Mouse (Mus musculus): ENCODE measurements at regions not wholly inside any gene's neighbourhood (a gene's known extent, or its start where the extent isn't known, plus 50 kb on each side); places are given as distances from the start of the nearest gene placed in this dataset.
A peak's percentile ranks its signal among the peaks of the same experiment; 100 is the strongest.

DNA sequence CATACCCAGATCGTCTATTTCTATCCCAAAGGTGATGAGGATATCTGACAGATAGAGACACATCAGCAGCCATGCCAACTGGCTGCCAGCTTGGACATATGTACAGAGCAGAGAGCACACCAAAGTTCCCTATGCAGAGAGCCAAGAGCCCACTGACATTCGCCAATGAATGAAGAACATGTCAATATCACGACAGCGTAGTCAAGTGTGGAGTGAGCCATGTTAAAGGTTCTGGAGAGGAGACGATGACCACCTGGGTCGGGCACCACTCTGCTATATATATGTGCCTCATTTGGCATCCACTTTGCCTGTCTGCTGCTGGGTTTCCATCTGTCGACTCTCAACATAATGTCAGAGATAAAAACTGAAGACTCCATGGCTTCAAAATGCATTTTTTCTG lies 159.2 kb upstream of the Gbe1 start:
- Histone ChIP-seq H3K9ac (ENCODE audit: low read depth, low read length) (no peak overlapping the region), H3K27ac (ENCODE audit: low read depth, low read length) (no peak overlapping the region), H3K9me3 (ENCODE audit: control insufficient read depth, low read length) (no peaks in the 10 kb centered on the region), H3K4me3 (ENCODE audit: low read length) (no peak overlapping the region), H3K4me1 (ENCODE audit: control insufficient read depth, insufficient read depth, low read length) (no peaks in the 10 kb centered on the region), H3K36me3 (ENCODE audit: control insufficient read depth, insufficient read depth, low read length) (no peaks in the 10 kb centered on the region), H3K4me2 (replicated peaks; ENCODE audit: low read depth, low read length) (no peak overlapping the region), H3K27me3 (ENCODE audit: control insufficient read depth, insufficient read depth, low read length) (no peaks in the 10 kb centered on the region)
- no peak for ATAC-seq (ENCODE audit: low FRiP score, low TSS enrichment)
- 90% methylated on average over 7 of the region's 7 CpGs for WGBS

DNA sequence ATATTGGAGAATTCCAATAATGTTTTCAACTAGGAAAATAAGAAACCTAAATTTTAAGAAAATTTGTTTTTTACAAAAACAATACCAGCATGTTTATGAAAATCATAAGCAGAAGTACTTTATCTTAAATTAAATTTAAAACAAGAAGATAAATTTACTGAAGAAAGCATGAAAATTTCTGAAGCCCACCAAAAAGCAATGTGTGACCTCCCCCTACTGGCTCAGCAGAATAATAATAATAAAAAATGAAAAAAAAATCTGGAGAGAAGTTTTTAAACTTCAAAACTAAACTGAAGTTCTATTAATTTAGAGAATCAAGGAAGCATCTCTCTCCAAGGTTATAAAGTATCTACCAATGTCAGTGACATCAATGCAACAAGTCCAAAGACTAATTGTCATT lies 153.2 kb upstream of the Gbe1 start:
- no peak overlapping the region for H3K4me3 ChIP-seq (ENCODE audit: low read length)
- no peak for ATAC-seq (ENCODE audit: low FRiP score, low TSS enrichment)
- no peaks in the 10 kb centered on the region for H3K4me1 ChIP-seq (ENCODE audit: control insufficient read depth, insufficient read depth, low read length)
- H3K9me3 ChIP-seq (ENCODE audit: control insufficient read depth, low read length) = no peaks in the 10 kb centered on the region
- no peak overlapping the region for H3K4me2 ChIP-seq (replicated peaks; ENCODE audit: low read depth, low read length)
- H3K9ac ChIP-seq (ENCODE audit: low read depth, low read length) = no peak overlapping the region
- no peaks in the 10 kb centered on the region for H3K27me3 ChIP-seq (ENCODE audit: control insufficient read depth, insufficient read depth, low read length)
- no peaks in the 10 kb centered on the region for H3K36me3 ChIP-seq (ENCODE audit: control insufficient read depth, insufficient read depth, low read length)
- H3K27ac ChIP-seq (ENCODE audit: low read depth, low read length) = no peak overlapping the region

DNA sequence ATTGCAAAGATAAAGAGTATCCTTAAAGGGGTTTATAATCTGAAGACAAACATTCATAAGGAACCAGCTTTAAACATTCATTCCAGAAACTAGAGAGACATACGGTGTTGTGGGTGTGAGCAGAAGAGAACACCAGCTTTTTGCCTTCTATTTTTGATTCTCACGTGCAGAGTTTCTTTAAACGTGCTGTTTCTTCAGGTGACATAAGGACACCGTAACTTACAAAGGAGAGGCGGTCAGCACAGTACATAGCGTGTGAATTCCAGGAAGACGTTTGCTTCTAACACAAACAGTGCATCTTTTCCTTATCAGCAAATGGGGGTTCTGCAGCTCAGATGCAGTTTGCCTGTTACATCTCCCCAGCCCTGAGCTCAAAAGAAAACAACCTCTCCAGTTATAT lies 138.6 kb upstream of the Gbe1 start:
- 24% methylated on average over 7 of the region's 7 CpGs for WGBS
- no peaks in the 10 kb centered on the region for H3K9me3 ChIP-seq (ENCODE audit: control insufficient read depth, low read length)

DNA sequence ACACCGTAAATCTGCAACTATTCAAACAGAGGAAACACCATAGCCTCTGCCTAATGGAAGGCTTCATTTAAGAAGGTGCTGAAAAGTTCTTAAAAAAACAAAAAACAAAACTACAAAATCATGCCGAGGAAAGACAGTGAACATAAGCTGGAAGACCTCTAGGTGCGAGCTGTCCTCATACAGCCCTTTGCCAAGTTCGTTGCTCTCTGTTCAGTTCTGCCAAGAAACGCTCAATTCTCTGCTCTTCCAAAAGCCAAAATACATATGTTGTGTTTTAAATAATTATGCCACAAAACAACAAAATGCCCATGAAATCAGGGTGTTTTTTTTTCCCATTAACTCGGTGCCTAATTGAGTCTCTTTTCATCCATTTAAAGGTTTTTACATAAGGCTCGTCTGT lies 134.8 kb upstream of the Gbe1 start:
- Histone ChIP-seq H3K27ac (ENCODE audit: low read depth, low read length) (no peak overlapping the region), H3K36me3 (ENCODE audit: control insufficient read depth, insufficient read depth, low read length) (no peaks in the 10 kb centered on the region), H3K9me3 (ENCODE audit: control insufficient read depth, low read length) (no peaks in the 10 kb centered on the region), H3K4me1 (ENCODE audit: control insufficient read depth, insufficient read depth, low read length) (0 out of 2 replicates have a peak, but pooled peaks cover 3% of the 10 kb centered on the region), H3K27me3 (ENCODE audit: control insufficient read depth, insufficient read depth, low read length) (no peaks in the 10 kb centered on the region), H3K4me3 (ENCODE audit: low read length) (no peak overlapping the region), H3K4me2 (replicated peaks; ENCODE audit: low read depth, low read length) (no peak overlapping the region), H3K9ac (ENCODE audit: low read depth, low read length) (no peak overlapping the region)
- WGBS = 59% methylated on average over 7 of the region's 7 CpGs
- no peak for ATAC-seq (ENCODE audit: low FRiP score, low TSS enrichment)

More for the DNA sequence above, 138.6 kb upstream of the Gbe1 start:
- Histone ChIP-seq H3K27ac (ENCODE audit: low read depth, low read length) (no peak overlapping the region), H3K4me2 (replicated peaks; ENCODE audit: low read depth, low read length) (no peak overlapping the region), H3K36me3 (ENCODE audit: control insufficient read depth, insufficient read depth, low read length) (no peaks in the 10 kb centered on the region), H3K4me3 (ENCODE audit: low read length) (no peak overlapping the region), H3K4me1 (ENCODE audit: control insufficient read depth, insufficient read depth, low read length) (no peaks in the 10 kb centered on the region), H3K9ac (ENCODE audit: low read depth, low read length) (no peak overlapping the region), H3K27me3 (ENCODE audit: control insufficient read depth, insufficient read depth, low read length) (no peaks in the 10 kb centered on the region)
- no peak for ATAC-seq (ENCODE audit: low FRiP score, low TSS enrichment)

DNA sequence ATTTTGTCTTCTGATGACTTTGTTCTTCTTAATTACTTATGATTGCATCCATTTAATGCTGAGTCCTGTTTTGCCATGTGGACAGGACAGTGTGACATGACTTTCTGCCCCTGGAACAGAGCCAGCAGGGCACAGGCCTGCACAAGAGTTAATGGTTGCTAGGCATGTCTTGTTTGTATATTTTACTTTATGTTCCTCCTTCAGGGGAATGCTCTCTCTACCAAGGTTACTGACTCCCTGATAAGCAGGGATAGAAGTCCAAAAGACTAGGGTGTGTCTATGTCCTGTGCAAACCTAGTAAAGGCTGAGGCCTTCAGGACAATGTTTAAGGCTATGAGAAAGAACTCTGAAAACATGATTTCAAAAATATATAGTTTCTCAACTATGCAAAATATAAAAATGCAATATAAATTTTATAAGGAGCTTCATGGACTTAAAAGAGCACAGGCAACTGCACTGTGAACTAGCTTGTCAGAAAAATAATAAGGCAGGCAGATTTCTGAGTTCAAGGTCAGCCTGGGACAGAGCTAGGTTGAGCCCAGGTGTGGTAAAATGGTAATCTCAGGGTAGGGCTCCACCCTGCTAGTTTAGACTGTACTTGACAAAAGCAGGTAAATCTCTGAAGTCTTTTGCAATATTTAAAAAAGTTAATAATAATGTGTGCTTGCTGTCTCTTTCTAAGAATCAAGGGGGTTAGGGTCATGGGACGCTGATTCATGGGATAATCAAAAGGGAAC lies 99.7 kb upstream of the Gbe1 start:
- ATAC-seq (ENCODE audit: low FRiP score, low TSS enrichment) = no peak
- Histone ChIP-seq H3K9ac (ENCODE audit: low read depth, low read length) (no peak overlapping the region), H3K4me1 (ENCODE audit: control insufficient read depth, insufficient read depth, low read length) (no peaks in the 10 kb centered on the region), H3K4me2 (replicated peaks; ENCODE audit: low read depth, low read length) (no peak overlapping the region), H3K9me3 (ENCODE audit: control insufficient read depth, low read length) (0 out of 2 replicates have a peak, but pooled peaks cover 3% of the 10 kb centered on the region), H3K36me3 (ENCODE audit: control insufficient read depth, insufficient read depth, low read length) (no peaks in the 10 kb centered on the region), H3K27me3 (ENCODE audit: control insufficient read depth, insufficient read depth, low read length) (no peaks in the 10 kb centered on the region), H3K4me3 (ENCODE audit: low read length) (no peak overlapping the region), H3K27ac (ENCODE audit: low read depth, low read length) (no peak overlapping the region)
- WGBS = 63% methylated on average over 1 of the region's 1 CpGs

DNA sequence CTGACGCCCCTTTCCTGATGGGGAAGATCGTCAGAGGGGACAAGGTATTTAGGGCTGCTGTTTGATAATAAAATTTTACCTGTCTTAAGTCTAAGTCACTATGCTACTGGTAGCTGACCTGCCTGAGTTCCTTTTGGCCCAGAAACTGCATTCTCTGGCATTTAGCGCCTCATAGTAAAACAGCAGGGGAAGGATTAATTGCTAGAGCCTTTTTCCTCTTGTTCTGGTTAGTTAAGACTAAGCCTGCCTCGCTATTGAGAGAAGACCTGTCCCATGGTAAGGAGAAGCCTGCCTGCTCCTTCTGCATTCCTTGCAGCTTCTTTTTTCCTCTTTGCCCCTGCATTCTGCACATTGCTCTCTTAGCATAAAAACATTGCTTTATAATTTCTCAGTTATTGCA lies 98.9 kb upstream of the Gbe1 start:
- H3K9ac ChIP-seq (ENCODE audit: low read depth, low read length) = no peak overlapping the region
- H3K27me3 ChIP-seq (ENCODE audit: control insufficient read depth, insufficient read depth, low read length) = no peaks in the 10 kb centered on the region
- no peaks in the 10 kb centered on the region for H3K4me1 ChIP-seq (ENCODE audit: control insufficient read depth, insufficient read depth, low read length)
- 0 out of 2 replicates have a peak, but pooled peaks cover 3% of the 10 kb centered on the region for H3K9me3 ChIP-seq (ENCODE audit: control insufficient read depth, low read length)
- H3K4me3 ChIP-seq (ENCODE audit: low read length) = no peak overlapping the region
- ATAC-seq (ENCODE audit: low FRiP score, low TSS enrichment) = no peak
- WGBS = 9% methylated on average over 4 of the region's 4 CpGs
- no peak overlapping the region for H3K27ac ChIP-seq (ENCODE audit: low read depth, low read length)
- H3K4me2 ChIP-seq (replicated peaks; ENCODE audit: low read depth, low read length) = no peak overlapping the region
- no peaks in the 10 kb centered on the region for H3K36me3 ChIP-seq (ENCODE audit: control insufficient read depth, insufficient read depth, low read length)

DNA sequence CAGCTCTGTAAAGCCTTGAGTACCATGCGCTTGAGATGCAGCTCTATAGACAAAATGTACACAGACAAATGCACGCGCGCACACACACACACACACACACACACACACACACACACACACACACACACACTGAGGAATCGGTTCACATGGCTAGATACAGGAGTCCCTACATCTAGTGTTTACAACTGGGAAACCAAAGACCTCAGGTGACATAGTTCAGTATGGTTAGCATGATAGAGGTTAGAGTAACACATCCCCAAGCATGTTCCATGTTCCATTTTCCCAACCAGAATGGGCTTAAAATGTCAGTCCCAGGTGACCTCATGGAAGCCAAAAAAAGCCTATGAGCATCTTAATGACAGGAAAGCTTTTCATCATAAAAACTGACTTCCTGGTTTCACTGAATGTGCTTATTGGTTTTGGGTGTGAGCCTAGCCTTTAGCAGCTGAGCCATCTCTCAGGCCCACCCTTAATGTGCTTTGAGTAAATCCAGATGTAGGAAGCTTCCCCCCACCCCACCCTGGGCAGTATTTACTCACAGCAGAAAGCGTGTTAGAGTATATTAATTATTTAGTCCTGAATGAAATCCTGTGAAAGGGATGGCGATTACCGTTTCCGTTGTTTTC lies 86.0 kb upstream of the Gbe1 start:
- no peak overlapping the region for H3K27ac ChIP-seq (ENCODE audit: low read depth, low read length)
- no peaks in the 10 kb centered on the region for H3K9me3 ChIP-seq (ENCODE audit: control insufficient read depth, low read length)

DNA sequence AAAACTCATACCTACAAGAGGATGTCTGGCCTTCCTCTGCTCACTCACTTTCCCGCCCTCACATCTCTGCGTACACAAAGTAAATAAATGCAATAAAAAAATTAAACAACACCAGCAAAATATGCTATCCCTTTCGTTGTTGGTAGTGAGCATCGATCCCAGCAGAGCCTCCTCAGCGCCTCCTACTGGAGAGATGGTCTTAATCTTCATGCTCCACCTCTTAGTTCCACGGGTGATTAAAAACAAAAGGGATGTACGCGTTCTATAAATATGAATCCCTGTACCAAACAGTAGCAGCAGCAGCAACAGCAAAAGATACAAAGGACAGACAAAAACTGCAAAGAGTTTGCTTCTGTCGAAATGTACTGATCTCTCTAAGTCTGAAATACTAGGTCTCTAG lies 81.0 kb upstream of the Gbe1 start:
- Histone ChIP-seq H3K4me3 (ENCODE audit: low read length) (no peak overlapping the region), H3K9me3 (ENCODE audit: control insufficient read depth, low read length) (no peaks in the 10 kb centered on the region), H3K36me3 (ENCODE audit: control insufficient read depth, insufficient read depth, low read length) (no peaks in the 10 kb centered on the region), H3K27me3 (ENCODE audit: control insufficient read depth, insufficient read depth, low read length) (no peaks in the 10 kb centered on the region), H3K4me2 (replicated peaks; ENCODE audit: low read depth, low read length) (no peak overlapping the region), H3K27ac (ENCODE audit: low read depth, low read length) (no peak overlapping the region), H3K9ac (ENCODE audit: low read depth, low read length) (no peak overlapping the region), H3K4me1 (ENCODE audit: control insufficient read depth, insufficient read depth, low read length) (no peaks in the 10 kb centered on the region)
- ATAC-seq (ENCODE audit: low FRiP score, low TSS enrichment) = no peak
- WGBS = 86% methylated on average over 9 of the region's 9 CpGs

More for the DNA sequence above, 86.0 kb upstream of the Gbe1 start:
- ATAC-seq (ENCODE audit: low FRiP score, low TSS enrichment) = peak; percentile 82
- H3K9ac ChIP-seq (ENCODE audit: low read depth, low read length) = no peak overlapping the region
- 75% methylated on average over 9 of the region's 9 CpGs for WGBS
- H3K36me3 ChIP-seq (ENCODE audit: control insufficient read depth, insufficient read depth, low read length) = no peaks in the 10 kb centered on the region
- H3K4me3 ChIP-seq (ENCODE audit: low read length) = no peak overlapping the region
- no peaks in the 10 kb centered on the region for H3K4me1 ChIP-seq (ENCODE audit: control insufficient read depth, insufficient read depth, low read length)
- H3K27me3 ChIP-seq (ENCODE audit: control insufficient read depth, insufficient read depth, low read length) = no peaks in the 10 kb centered on the region
- no peak overlapping the region for H3K4me2 ChIP-seq (replicated peaks; ENCODE audit: low read depth, low read length)

DNA sequence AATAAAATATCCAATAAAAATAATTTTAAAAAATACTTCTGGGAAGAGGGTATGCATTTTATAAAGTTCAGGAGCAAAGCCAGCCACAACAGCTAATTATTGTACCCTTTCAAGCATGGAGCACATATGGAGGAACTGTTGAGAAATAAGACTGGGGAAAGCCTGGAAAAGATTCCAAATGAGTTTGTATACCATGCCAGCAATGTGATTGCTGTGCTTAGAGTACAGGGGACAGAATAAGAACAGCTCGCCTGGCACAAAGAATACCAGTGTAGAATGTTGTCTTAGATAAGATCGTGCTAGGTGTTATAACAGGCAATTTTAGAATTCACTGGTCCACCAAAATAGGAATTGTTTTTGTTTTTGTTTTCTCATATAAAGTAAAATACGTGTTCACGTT lies 78.6 kb upstream of the Gbe1 start:
- no peak for ATAC-seq (ENCODE audit: low FRiP score, low TSS enrichment)
- H3K4me3 ChIP-seq (ENCODE audit: low read length) = no peak overlapping the region
- no peaks in the 10 kb centered on the region for H3K9me3 ChIP-seq (ENCODE audit: control insufficient read depth, low read length)
- no peaks in the 10 kb centered on the region for H3K27me3 ChIP-seq (ENCODE audit: control insufficient read depth, insufficient read depth, low read length)
- H3K4me1 ChIP-seq (ENCODE audit: control insufficient read depth, insufficient read depth, low read length) = peaks cover 16% of the 10 kb centered on the region
- H3K36me3 ChIP-seq (ENCODE audit: control insufficient read depth, insufficient read depth, low read length) = no peaks in the 10 kb centered on the region
- no peak overlapping the region for H3K4me2 ChIP-seq (replicated peaks; ENCODE audit: low read depth, low read length)
- 93% methylated on average over 4 of the region's 4 CpGs for WGBS
- H3K27ac ChIP-seq (ENCODE audit: low read depth, low read length) = no peak overlapping the region
- H3K9ac ChIP-seq (ENCODE audit: low read depth, low read length) = no peak overlapping the region
